Mouse (Mus musculus) forebrain, embryonic 10.5 days (tissue): Measurements from ENCODE around the gene Gm614. TPM values are rescaled to one million over a fixed set of nuclear protein-coding genes. Genes with fewer than 3 reads are reported as not detected.

Source experiments
- DNase-seq: peaks from one replicate; pipeline ENCODE4 v3.0.0-alpha.2; 2017; ENCODE audit warnings: low spot score; ENCODE audit errors: extremely low spot score
- H3K27ac ChIP-seq: fragments of 300-500 bp; sonication (generic); 2 replicates; pipeline ENCODE4 v1.5.1; 2016; ENCODE audit warnings: mild to moderate bottlenecking
- H3K27me3 ChIP-seq: fragments of 300-500 bp; sonication (generic); 2 replicates; pipeline ENCODE4 v1.6.1; 2016; ENCODE audit warnings: mild to moderate bottlenecking; ENCODE audit not compliant: poor library complexity, severe bottlenecking
- H3K36me3 ChIP-seq: fragments of 300-500 bp; sonication (generic); replicated peaks from 2 replicates; pipeline ENCODE4 v1.6.1; 2016; ENCODE audit warnings: mild to moderate bottlenecking, moderate library complexity
- H3K4me1 ChIP-seq: fragments of 300-500 bp; sonication (generic); 2 replicates; pipeline ENCODE4 v1.6.1; 2016
- H3K4me3 ChIP-seq: fragments of 300-500 bp; sonication (generic); 2 replicates; pipeline ENCODE4 v1.5.1; 2016; ENCODE audit warnings: mild to moderate bottlenecking, moderate library complexity
- H3K9me3 ChIP-seq: fragments of 300-500 bp; sonication (generic); 2 replicates; pipeline ENCODE4 v1.6.1; 2016; ENCODE audit warnings: mild to moderate bottlenecking, moderate library complexity
- WGBS: fragments of 180-500 bp; shearing (Covaris S2); methylation state at CpG from one replicate; pipeline ENCODE4 v1.1.7; 2016; 5-methylcytosine and 5-hydroxymethylcytosine counted together
- polyA plus RNA-seq: library from polyadenylated mRNA; unstranded; fragments of >200 nt; fragmentation: Nextera tagmentation; extraction: Ambion mirVana; gene quantifications from 2 replicates; pipeline ENCODE4 v1.2.1, GENCODE M21; 2016

The Gm614 gene
- polyA plus RNA-seq = not detected in 2 replicates

- Histone ChIP-seq H3K4me1 (peaks cover 26% of the 10 kb centered on the region), H3K27me3 (peaks cover 71% of the 10 kb centered on the region), H3K27ac (no peak within 1 kb of the TSS), H3K4me3 (no peak within 1 kb of the TSS), H3K36me3 (peaks cover 3% of the 10 kb centered on the region), H3K9me3 (no peaks in the 10 kb centered on the region)
- no peak for DNase-seq
- WGBS = 90% methylated on average over 1 of the region's 1 CpGs
Measured at GRCm38 (mm10) chrX:101263892-101264291, at the start of gene Gm614. TSS of gene Gm614 (minus strand) at chrX:101263992.

- no peak for DNase-seq
- peaks cover 15% of the 10 kb centered on the region for H3K36me3 ChIP-seq
- H3K27ac ChIP-seq = no peak overlapping the region
- H3K27me3 ChIP-seq = peaks cover 100% of the 10 kb centered on the region
- peaks cover 23% of the 10 kb centered on the region for H3K4me1 ChIP-seq
- 95% methylated on average over 5 of the region's 5 CpGs for WGBS
- H3K4me3 ChIP-seq = no peak overlapping the region
- H3K9me3 ChIP-seq = no peaks in the 10 kb centered on the region
Measured at GRCm38 (mm10) chrX:101309299-101309698, 45.5 kb upstream of the Gm614 start.

- H3K36me3 ChIP-seq = no peaks in the 10 kb centered on the region; the same call in 1 of the 2 replicates
- 0 out of 2 replicates have a peak overlapping the region, but pooled peaks have one; percentile 60 for H3K27ac ChIP-seq
- H3K9me3 ChIP-seq = no peaks in the 10 kb centered on the region
- H3K4me1 ChIP-seq = peaks cover 56% of the 10 kb centered on the region
- DNase-seq = no peak
- peaks cover 100% of the 10 kb centered on the region for H3K27me3 ChIP-seq
- 42% methylated on average over 2 of the region's 2 CpGs for WGBS
- no peak overlapping the region for H3K4me3 ChIP-seq
Measured at GRCm38 (mm10) chrX:101304646-101305045, 40.9 kb upstream of the Gm614 start.

- no peak for DNase-seq
- Histone ChIP-seq H3K4me1 (peaks cover 67% of the 10 kb centered on the region), H3K9me3 (no peaks in the 10 kb centered on the region), H3K4me3 (peak overlapping the region; percentile 52; the same call in 1 of the 2 replicates), H3K36me3 (peaks cover 14% of the 10 kb centered on the region), H3K27me3 (peaks cover 100% of the 10 kb centered on the region), H3K27ac (peak overlapping the region; percentile 85)
- 72% methylated on average over 9 of the region's 9 CpGs for WGBS
Measured at GRCm38 (mm10) chrX:101301654-101302053, 37.9 kb upstream of the Gm614 start.

GRCm38 (mm10) chrX:101300427-101301030, 36.7 kb upstream of the Gm614 start:
- peak overlapping the region; percentile 85 for H3K27ac ChIP-seq
- H3K27me3 ChIP-seq = peaks cover 100% of the 10 kb centered on the region
- no peak for DNase-seq
- peak overlapping the region; percentile 52 for H3K4me3 ChIP-seq
- 40% methylated on average over 13 of the region's 13 CpGs for WGBS
- H3K36me3 ChIP-seq = peaks cover 25% of the 10 kb centered on the region
- H3K4me1 ChIP-seq = peaks cover 67% of the 10 kb centered on the region
- H3K9me3 ChIP-seq = no peaks in the 10 kb centered on the region

GRCm38 (mm10) chrX:101299473-101300426, 36.0 kb upstream of the Gm614 start:
- Histone ChIP-seq H3K9me3 (no peaks in the 10 kb centered on the region), H3K27me3 (peaks cover 99% of the 10 kb centered on the region), H3K4me1 (peaks cover 63% of the 10 kb centered on the region), H3K27ac (peak overlapping the region; percentile 85), H3K36me3 (peaks cover 32% of the 10 kb centered on the region), H3K4me3 (peak overlapping the region; percentile 52)
- 19% methylated on average over 11 of the region's 13 CpGs for WGBS
- peak; percentile 67 for DNase-seq

- Histone ChIP-seq H3K27me3 (peaks cover 98% of the 10 kb centered on the region), H3K27ac (peak within 1 kb of the TSS; percentile 85), H3K4me1 (peaks cover 56% of the 10 kb centered on the region), H3K4me3 (peak within 1 kb of the TSS; percentile 52), H3K9me3 (no peaks in the 10 kb centered on the region), H3K36me3 (peaks cover 39% of the 10 kb centered on the region)
- WGBS = 14% methylated on average over 22 of the region's 24 CpGs
- DNase-seq = peak; percentile 43
Measured at GRCm38 (mm10) chrX:101299055-101299454, 35.3 kb upstream of the Gm614 start, which contains the start of gene Nlgn3. TSS of gene Nlgn3 (plus strand) at chrX:101299168.

- peaks cover 94% of the 10 kb centered on the region for H3K27me3 ChIP-seq
- peaks cover 99% of the 10 kb centered on the region for H3K36me3 ChIP-seq
- H3K4me1 ChIP-seq = no peaks in the 10 kb centered on the region
- DNase-seq = no peak
- no peak overlapping the region for H3K4me3 ChIP-seq
- H3K27ac ChIP-seq = no peak overlapping the region
- WGBS = 86% methylated on average over 10 of the region's 10 CpGs
- no peaks in the 10 kb centered on the region for H3K9me3 ChIP-seq
Measured at GRCm38 (mm10) chrX:101290111-101290510, 26.3 kb upstream of the Gm614 start.

GRCm38 (mm10) chrX:101289037-101289436, 25.2 kb upstream of the Gm614 start:
- H3K27ac ChIP-seq = no peak overlapping the region
- no peaks in the 10 kb centered on the region for H3K4me1 ChIP-seq
- H3K36me3 ChIP-seq = peaks cover 99% of the 10 kb centered on the region
- no peak overlapping the region for H3K4me3 ChIP-seq
- peaks cover 94% of the 10 kb centered on the region for H3K27me3 ChIP-seq
- no peaks in the 10 kb centered on the region for H3K9me3 ChIP-seq
- DNase-seq = no peak
- WGBS = 92% methylated on average over 7 of the region's 7 CpGs

- H3K4me3 ChIP-seq = no peak overlapping the region
- H3K9me3 ChIP-seq = no peaks in the 10 kb centered on the region
- H3K4me1 ChIP-seq = no peaks in the 10 kb centered on the region
- 93% methylated on average over 6 of the region's 6 CpGs for WGBS
- no peak overlapping the region for H3K27ac ChIP-seq
- H3K27me3 ChIP-seq = peaks cover 94% of the 10 kb centered on the region
- DNase-seq = no peak
- peaks cover 99% of the 10 kb centered on the region for H3K36me3 ChIP-seq
Measured at GRCm38 (mm10) chrX:101288432-101288831, 24.6 kb upstream of the Gm614 start.

GRCm38 (mm10) chrX:101287543-101287942, 23.8 kb upstream of the Gm614 start:
- Histone ChIP-seq H3K4me3 (no peak overlapping the region), H3K9me3 (no peaks in the 10 kb centered on the region), H3K4me1 (no peaks in the 10 kb centered on the region), H3K27me3 (peaks cover 94% of the 10 kb centered on the region), H3K27ac (no peak overlapping the region), H3K36me3 (peaks cover 99% of the 10 kb centered on the region)
- DNase-seq = no peak
- 88% methylated on average over 3 of the region's 3 CpGs for WGBS

GRCm38 (mm10) chrX:101285953-101286670, 22.3 kb upstream of the Gm614 start:
- H3K4me3 ChIP-seq = no peak overlapping the region

More at GRCm38 (mm10) chrX:101285953-101286670, 22.3 kb upstream of the Gm614 start:
- Histone ChIP-seq H3K9me3 (no peaks in the 10 kb centered on the region), H3K27ac (no peak overlapping the region), H3K4me1 (no peaks in the 10 kb centered on the region), H3K27me3 (peaks cover 94% of the 10 kb centered on the region), H3K36me3 (peaks cover 99% of the 10 kb centered on the region)
- WGBS = 93% methylated on average over 14 of the region's 14 CpGs
- DNase-seq = no peak
